8 mouse cellular contexts compared by ENCODE assay signal in genomic region chr14:120224202-120224846, GRCm38 (mm10). TPM values are rescaled to one million over a fixed set of nuclear protein-coding genes. Genes with fewer than 3 reads are reported as not detected.
DNase-seq lines count a peak whose midpoint lies in the region; ATAC-seq and TF ChIP-seq lines count a peak whose summit lies in the region.

No protein-coding gene starts in this region.

- peak; percentile 78 to 80 for DNase-seq in cerebellum, postnatal 14 days
- no peak for DNase-seq in cerebellum, adult 9-11 months
- DNase-seq in liver, adult 2 months (ENCODE audit: extremely low read depth, low read depth, low spot score) = peak; percentile 1
- no peak for DNase-seq in liver, postnatal 0 days
- peak; percentile 51 to 63 for DNase-seq in kidney, postnatal 4 days
- DNase-seq in skeletal muscle tissue, adult 2 months (ENCODE audit: low read depth, low spot score) = peak; percentile 57
- DNase-seq in natural killer cell, adult 2 months (ENCODE audit: low spot score in 2 of 2) = no peak
- DNase-seq in left cerebral cortex, adult 8-10 months (ENCODE audit: low spot score in 2 of 2) = no peak

- 81% methylated on average over 6 of the region's 6 CpGs for WGBS in liver, adult 2 months
- WGBS in liver, postnatal 0 days (ENCODE audit: insufficient replicate concordance) = 74% methylated on average over 6 of the region's 6 CpGs

- H3K4me2 ChIP-seq in liver, postnatal 0 days (ENCODE audit: low read depth, low read length) = no peak overlapping the region

- TF ChIP-seq POLR2A in liver, adult 2 months (IDR thresholded peaks at IDR 0.05; ENCODE audit: extremely low read depth, insufficient read depth, low read length) = no peak

- H3K9me3 ChIP-seq in liver, postnatal 0 days (ENCODE audit: low read length) = no peaks in the 10 kb centered on the region

- H3K4me3 ChIP-seq in liver, adult 2 months (ENCODE audit: insufficient read depth, low read depth, low read length) = no peak overlapping the region
- no peak overlapping the region for H3K4me3 ChIP-seq in liver, postnatal 0 days (ENCODE audit: low read depth, low read length)

- H3K27me3 ChIP-seq in liver, adult 2 months (ENCODE audit: control insufficient read depth, insufficient read depth, low read length) = no peaks in the 10 kb centered on the region
- no peaks in the 10 kb centered on the region for H3K27me3 ChIP-seq in liver, postnatal 0 days (ENCODE audit: insufficient read depth, low read length)

- TF ChIP-seq CTCF in liver, adult 2 months (IDR thresholded peaks at IDR 0.05; ENCODE audit: low read depth, low read length) = no peak
- no peak for TF ChIP-seq CTCF in liver, postnatal 0 days (IDR thresholded peaks at IDR 0.05; ENCODE audit: low read depth)

- H3K4me1 ChIP-seq in liver, adult 2 months (ENCODE audit: control insufficient read depth, insufficient read depth, low read length) = no peaks in the 10 kb centered on the region
- no peaks in the 10 kb centered on the region; the same call in 1 of the 2 replicates for H3K4me1 ChIP-seq in liver, postnatal 0 days (ENCODE audit: insufficient read depth)

- H3K27ac ChIP-seq in liver, adult 2 months (replicated peaks; ENCODE audit: insufficient read depth, low read depth, low read length) = no peak overlapping the region
- H3K27ac ChIP-seq in liver, postnatal 0 days (ENCODE audit: low read depth) = no peak overlapping the region

- no peak for TF ChIP-seq EP300 in liver, postnatal 0 days (IDR thresholded peaks at IDR 0.05; ENCODE audit: low read depth)

- no peak for ATAC-seq in liver, postnatal 0 days

- no peaks in the 10 kb centered on the region for H3K36me3 ChIP-seq in liver, adult 2 months (ENCODE audit: control insufficient read depth, insufficient read depth, low read length)
- H3K36me3 ChIP-seq in liver, postnatal 0 days (replicated peaks; ENCODE audit: insufficient read depth, low read length) = no peaks in the 10 kb centered on the region

- no peak overlapping the region for H3K9ac ChIP-seq in liver, adult 2 months (ENCODE audit: low read depth, low read length)
- H3K9ac ChIP-seq in liver, postnatal 0 days (replicated peaks) = no peak overlapping the region

- no peaks in the 10 kb centered on the region for H3K79me2 ChIP-seq in liver, adult 2 months (ENCODE audit: control insufficient read depth, insufficient read depth, low read length)

RNA-seq across cellular contexts. Expression of gene Mbnl2, which starts 51.1 kb away (rescaled TPM):
- 32.2 and 35.2 TPM in 2 replicates for total RNA-seq in liver, adult 2 months (2014; rRNA removed)
- polyA plus RNA-seq in liver, adult 2 months (2012; rRNA removed) = 16.4 and 17.5 TPM in 2 replicates
- 16.0 and 16.9 TPM in 2 replicates for polyA plus RNA-seq in liver, postnatal 0 days (2015; fragmentation: Nextera tagmentation; extraction: Ambion mirVana)
- total RNA-seq in left cerebral cortex, adult 8-10 months (2022) = 100 to 1,000 TPM; 222 to 278 (median 250) TPM

Comparison
In these comparisons a context has a peak if more than half of its experiments do, and no peak if none do; other contexts are left out.
1. DNase-seq: peak in cerebellum, postnatal 14 days (2 of 2), liver, adult 2 months (single experiment), kidney, postnatal 4 days (2 of 2) and skeletal muscle tissue, adult 2 months (single experiment); none in cerebellum, adult 9-11 months (single experiment), liver, postnatal 0 days (single experiment), natural killer cell, adult 2 months (0 of 2) and left cerebral cortex, adult 8-10 months (0 of 2).